Mouse (Mus musculus) liver, embryonic 16.5 days (tissue): Measurements from ENCODE around the gene Atrip. TPM values are rescaled to one million over a fixed set of nuclear protein-coding genes. Genes with fewer than 3 reads are reported as not detected.
A peak's percentile ranks its signal among the peaks of the same experiment; 100 is the strongest.

Experiments used
- ATAC-seq: fragments of 200-750 bp; cut with Nextera tagmentation; 2 replicates; pipeline ENCODE4 v1.8.0; 2017; ENCODE audit warnings: low read depth, mild to moderate bottlenecking, moderate number of reproducible peaks, moderate library complexity
- H3K27ac ChIP-seq: fragments of 300-500 bp; sonication (generic); 2 replicates; pipeline ENCODE4 v1.5.1; 2014; ENCODE audit warnings: mild to moderate bottlenecking, low read length
- H3K27me3 ChIP-seq: fragments of 300-500 bp; sonication (generic); 2 replicates; pipeline ENCODE4 v1.6.1; 2014; ENCODE audit warnings: low read depth, low read length, mixed read lengths; ENCODE audit not compliant: control insufficient read depth, insufficient read depth
- H3K36me3 ChIP-seq: fragments of 300-500 bp; sonication (generic); 2 replicates; pipeline ENCODE4 v1.6.1; 2014; ENCODE audit warnings: mild to moderate bottlenecking; ENCODE audit not compliant: control insufficient read depth, insufficient read depth
- H3K4me1 ChIP-seq: fragments of 300-500 bp; sonication (generic); 2 replicates; pipeline ENCODE4 v1.6.1; 2014; ENCODE audit warnings: low read depth, low read length, mixed read lengths; ENCODE audit not compliant: control insufficient read depth
- H3K4me2 ChIP-seq: fragments of 300-500 bp; sonication (generic); 2 replicates; pipeline ENCODE4 v1.6.1; 2014; ENCODE audit warnings: low read depth, low read length, mixed read lengths
- H3K4me3 ChIP-seq: fragments of 300-500 bp; sonication (generic); 2 replicates; pipeline ENCODE4 v1.5.1; 2014; ENCODE audit warnings: low read depth, mild to moderate bottlenecking, low read length
- H3K9ac ChIP-seq: fragments of 300-500 bp; sonication (generic); 2 replicates; pipeline ENCODE4 v1.6.1; 2014; ENCODE audit warnings: low read depth, low read length
- H3K9me3 ChIP-seq: fragments of 300-500 bp; sonication (generic); replicated peaks from 2 replicates; pipeline ENCODE4 v1.6.1; 2016; ENCODE audit warnings: low read length; ENCODE audit not compliant: control insufficient read depth
- WGBS: fragments of 180-500 bp; shearing (Covaris S2); extraction: QIAGEN DNeasy Blood & Tissue Kit; methylation state at CpG from one replicate; pipeline ENCODE4 v1.1.7; 2014; ENCODE audit not compliant: insufficient replicate concordance; 5-methylcytosine and 5-hydroxymethylcytosine counted together
- polyA plus RNA-seq: library from polyadenylated mRNA; unstranded; fragments of >200 nt; fragmentation: Nextera tagmentation; extraction: Ambion mirVana; gene quantifications from 2 replicates; pipeline ENCODE4 v1.2.1, GENCODE M21; 2015

Gene Atrip
- polyA plus RNA-seq, 1 experiment from 2014 or later, result 8.8 TPM

GRCm38 (mm10) chr9:109039681-109040080 lies 34.2 kb downstream of the Atrip start:
- Histone ChIP-seq H3K36me3 (no peaks in the 10 kb centered on the region), H3K27me3 (peaks cover 8% of the 10 kb centered on the region), H3K27ac (no peak overlapping the region), H3K9me3 (no peaks in the 10 kb centered on the region), H3K4me3 (no peak overlapping the region), H3K9ac (no peak overlapping the region), H3K4me2 (0 out of 2 replicates have a peak overlapping the region, but pooled peaks have one; percentile 69), H3K4me1 (peaks cover 6% of the 10 kb centered on the region)
- 68% methylated on average over 4 of the region's 4 CpGs for WGBS
- ATAC-seq, result no peak

GRCm38 (mm10) chr9:109038901-109039364 lies 35.0 kb downstream of the Atrip start:
- Histone ChIP-seq H3K4me1 (peaks cover 6% of the 10 kb centered on the region), H3K27me3 (peaks cover 8% of the 10 kb centered on the region), H3K9ac (peak overlapping the region; percentile 60; the same call in 1 of the 2 replicates), H3K36me3 (no peaks in the 10 kb centered on the region), H3K4me3 (peak overlapping the region; percentile 63), H3K9me3 (no peaks in the 10 kb centered on the region), H3K4me2 (peak overlapping the region; percentile 69), H3K27ac (no peak overlapping the region)
- 16% methylated on average over 8 of the region's 8 CpGs for WGBS
- no peak for ATAC-seq

- under 1% methylated on average over 40 of the region's 40 CpGs for WGBS
- Histone ChIP-seq H3K4me3 (peak within 1 kb of the TSS; percentile 63), H3K27me3 (peaks cover 8% of the 10 kb centered on the region), H3K36me3 (no peaks in the 10 kb centered on the region), H3K27ac (no peak within 1 kb of the TSS), H3K4me1 (peaks cover 6% of the 10 kb centered on the region), H3K9me3 (no peaks in the 10 kb centered on the region), H3K4me2 (peak within 1 kb of the TSS; percentile 69), H3K9ac (peak within 1 kb of the TSS; percentile 60)
- peak; percentile 75 for ATAC-seq
Observed at GRCm38 (mm10) chr9:109038086-109038895, 35.6 kb downstream of the Atrip start, which contains the start of gene Shisa5. TSS of gene Shisa5 (plus strand) at chr9:109038565.

- no peak overlapping the region for H3K4me2 ChIP-seq
- no peak for ATAC-seq
- 38% methylated on average over 6 of the region's 6 CpGs for WGBS
- no peak overlapping the region for H3K4me3 ChIP-seq
- H3K27me3 ChIP-seq, result no peaks in the 10 kb centered on the region
- H3K36me3 ChIP-seq, result no peaks in the 10 kb centered on the region
- H3K27ac ChIP-seq, result no peak overlapping the region
- H3K9me3 ChIP-seq, result no peaks in the 10 kb centered on the region
- H3K9ac ChIP-seq, result no peak overlapping the region
- no peaks in the 10 kb centered on the region; the same call in none of the 2 replicates for H3K4me1 ChIP-seq
Observed at GRCm38 (mm10) chr9:109032435-109032834, 41.5 kb downstream of the Atrip start.

- ATAC-seq, result no peak
- WGBS, result 71% methylated on average over 8 of the region's 8 CpGs
Observed at GRCm38 (mm10) chr9:109031686-109032085, 42.2 kb downstream of the Atrip start.

GRCm38 (mm10) chr9:109031001-109031400 lies 42.9 kb downstream of the Atrip start:
- Histone ChIP-seq H3K4me2 (no peak overlapping the region), H3K27me3 (no peaks in the 10 kb centered on the region), H3K4me1 (no peaks in the 10 kb centered on the region; the same call in none of the 2 replicates), H3K4me3 (no peak overlapping the region), H3K27ac (no peak overlapping the region), H3K36me3 (no peaks in the 10 kb centered on the region), H3K9me3 (no peaks in the 10 kb centered on the region), H3K9ac (no peak overlapping the region)
- whole genome bisulfite sequencing, result 76% methylated on average over 7 of the region's 7 CpGs
- no peak for ATAC-seq

More at GRCm38 (mm10) chr9:109031686-109032085, 42.2 kb downstream of the Atrip start:
- no peaks in the 10 kb centered on the region for H3K27me3 ChIP-seq
- no peaks in the 10 kb centered on the region; the same call in none of the 2 replicates for H3K4me1 ChIP-seq
- no peaks in the 10 kb centered on the region for H3K36me3 ChIP-seq
- no peak overlapping the region for H3K4me2 ChIP-seq
- no peak overlapping the region for H3K27ac ChIP-seq
- no peak overlapping the region for H3K9ac ChIP-seq
- H3K4me3 ChIP-seq, result no peak overlapping the region
- no peaks in the 10 kb centered on the region for H3K9me3 ChIP-seq

GRCm38 (mm10) chr9:109030312-109030711 lies 43.6 kb downstream of the Atrip start:
- 46% methylated on average over 3 of the region's 3 CpGs for WGBS
- no peaks in the 10 kb centered on the region for H3K9me3 ChIP-seq
- no peaks in the 10 kb centered on the region for H3K36me3 ChIP-seq

GRCm38 (mm10) chr9:109028919-109029318 lies 45.0 kb downstream of the Atrip start:
- Histone ChIP-seq H3K9ac (no peak overlapping the region), H3K9me3 (no peaks in the 10 kb centered on the region), H3K4me2 (no peak overlapping the region), H3K4me3 (no peak overlapping the region), H3K36me3 (no peaks in the 10 kb centered on the region), H3K27me3 (no peaks in the 10 kb centered on the region), H3K27ac (no peak overlapping the region), H3K4me1 (no peaks in the 10 kb centered on the region; the same call in none of the 2 replicates)
- ATAC-seq, result no peak
- WGBS, result 49% methylated on average over 5 of the region's 5 CpGs

More at GRCm38 (mm10) chr9:109030312-109030711, 43.6 kb downstream of the Atrip start:
- Histone ChIP-seq H3K27ac (no peak overlapping the region), H3K4me2 (no peak overlapping the region), H3K27me3 (no peaks in the 10 kb centered on the region), H3K4me3 (no peak overlapping the region), H3K9ac (no peak overlapping the region), H3K4me1 (no peaks in the 10 kb centered on the region; the same call in none of the 2 replicates)
- ATAC-seq, result no peak

GRCm38 (mm10) chr9:109028421-109028820 lies 45.5 kb downstream of the Atrip start:
- no peak for ATAC-seq
- Histone ChIP-seq H3K4me1 (no peaks in the 10 kb centered on the region; the same call in none of the 2 replicates), H3K9ac (no peak overlapping the region), H3K36me3 (no peaks in the 10 kb centered on the region), H3K4me3 (no peak overlapping the region), H3K27ac (no peak overlapping the region), H3K4me2 (no peak overlapping the region), H3K27me3 (no peaks in the 10 kb centered on the region), H3K9me3 (no peaks in the 10 kb centered on the region)
- 56% methylated on average over 3 of the region's 3 CpGs for WGBS
